In genomic region chr16:64748237-64748636, GRCm38 (mm10) we compare ENCODE assay signal across 8 mouse cellular contexts. TPM values are rescaled to one million over a fixed set of nuclear protein-coding genes. Genes with fewer than 3 reads are reported as not detected.
A peak's percentile ranks its signal among the peaks of the same experiment; 100 is the strongest.
DNase-seq lines count a peak whose midpoint lies in the region; ATAC-seq and TF ChIP-seq lines count a peak whose summit lies in the region.

No protein-coding gene starts in this region.

- H3K4me1 ChIP-seq in forebrain, embryonic 11.5 days (replicated peaks; ENCODE audit: control insufficient read depth, insufficient read depth, low read length), result no peaks in the 10 kb centered on the region
- H3K4me1 ChIP-seq in kidney, postnatal 0 days (replicated peaks; ENCODE audit: insufficient read depth, low read length), result no peaks in the 10 kb centered on the region
- no peaks in the 10 kb centered on the region for H3K4me1 ChIP-seq in liver, embryonic 13.5 days (replicated peaks)

- WGBS in forebrain, embryonic 11.5 days, result 9% methylated on average over 10 of the region's 10 CpGs
- WGBS in kidney, postnatal 0 days, result 8% methylated on average over 10 of the region's 10 CpGs
- 6% methylated on average over 10 of the region's 10 CpGs for WGBS in liver, embryonic 13.5 days (ENCODE audit: insufficient replicate concordance)

- no peaks in the 10 kb centered on the region for H3K36me3 ChIP-seq in forebrain, embryonic 11.5 days (ENCODE audit: control insufficient read depth, insufficient read depth, low read length)
- no peaks in the 10 kb centered on the region for H3K36me3 ChIP-seq in kidney, postnatal 0 days (ENCODE audit: insufficient read depth, low read length)
- H3K36me3 ChIP-seq in liver, embryonic 13.5 days, result no peaks in the 10 kb centered on the region

- ATAC-seq in forebrain, embryonic 11.5 days (replicated peaks; ENCODE audit: low FRiP score), result peak; percentile 42
- no peak for ATAC-seq in kidney, postnatal 0 days (replicated peaks; ENCODE audit: low FRiP score, low read depth)
- no peak for ATAC-seq in liver, embryonic 13.5 days (ENCODE audit: low read depth)

- no peaks in the 10 kb centered on the region for H3K9me3 ChIP-seq in forebrain, embryonic 11.5 days (ENCODE audit: control insufficient read depth, low read length)
- H3K9me3 ChIP-seq in kidney, postnatal 0 days (replicated peaks; ENCODE audit: low read length), result no peaks in the 10 kb centered on the region
- H3K9me3 ChIP-seq in liver, embryonic 13.5 days (replicated peaks), result no peaks in the 10 kb centered on the region

- no peak overlapping the region for H3K9ac ChIP-seq in forebrain, embryonic 11.5 days (ENCODE audit: low read length)
- no peak overlapping the region for H3K9ac ChIP-seq in kidney, postnatal 0 days (ENCODE audit: low read depth, low read length)
- H3K9ac ChIP-seq in liver, embryonic 13.5 days, result no peak overlapping the region

- no peak overlapping the region for H3K4me3 ChIP-seq in forebrain, embryonic 11.5 days (ENCODE audit: low read depth, low read length)
- H3K4me3 ChIP-seq in kidney, postnatal 0 days (replicated peaks; ENCODE audit: low read depth, low read length), result no peak overlapping the region
- H3K4me3 ChIP-seq in liver, embryonic 13.5 days (replicated peaks), result no peak overlapping the region

- no peak overlapping the region for H3K4me2 ChIP-seq in forebrain, embryonic 11.5 days (ENCODE audit: low read depth, low read length, severe bottlenecking)
- no peak overlapping the region for H3K4me2 ChIP-seq in kidney, postnatal 0 days (ENCODE audit: low read length)
- H3K4me2 ChIP-seq in liver, embryonic 13.5 days, result no peak overlapping the region

- peak; percentile 95 for TF ChIP-seq CTCF in kidney, postnatal 0 days (IDR thresholded peaks at IDR 0.05; ENCODE audit: low read depth)

- DNase-seq in 3T3-L1 (ENCODE audit: low read depth, low spot score), result peak; percentile 90
- DNase-seq in CD4-positive, CD25-positive, alpha-beta regulatory T cell, adult 2 months (ENCODE audit: low read depth, low spot score), result peak; percentile 87
- DNase-seq in c-Kit-negative CD71-positive TER-119-positive erythroid progenitor cells, embryonic 14.5 days (ENCODE audit: low read depth, low spot score), result peak; percentile 13
- DNase-seq in forebrain, embryonic 11.5 days (ENCODE audit: low spot score), result peak; percentile 87
- DNase-seq in kidney, postnatal 0 days (ENCODE audit: low spot score), result peak; percentile 85
- peak; percentile 12 for DNase-seq in liver, embryonic 13.5 days
- peak; percentile 59 for DNase-seq in ovary, postnatal 14 days (ENCODE audit: low spot score)
- DNase-seq in thymus, postnatal 36 days, result peak; percentile 54 to 62

- H3K27me3 ChIP-seq in forebrain, embryonic 11.5 days (ENCODE audit: control insufficient read depth, insufficient read depth, low read length), result no peaks in the 10 kb centered on the region
- no peaks in the 10 kb centered on the region for H3K27me3 ChIP-seq in kidney, postnatal 0 days (ENCODE audit: insufficient read depth, low read length)
- H3K27me3 ChIP-seq in liver, embryonic 13.5 days, result no peaks in the 10 kb centered on the region

- no peak overlapping the region for H3K27ac ChIP-seq in forebrain, embryonic 11.5 days (ENCODE audit: low read depth, low read length)
- H3K27ac ChIP-seq in kidney, postnatal 0 days, result no peak overlapping the region
- no peak overlapping the region for H3K27ac ChIP-seq in liver, embryonic 13.5 days

RNA-seq across cellular contexts. Expression of gene 4930453N24Rik, which starts 22.7 kb away (rescaled TPM):
- 28.9 and 33.0 TPM in 2 replicates for polyA plus RNA-seq in forebrain, embryonic 11.5 days (2014; fragmentation: Nextera tagmentation; extraction: Ambion mirVana)
- 24.7 and 26.5 TPM in 2 replicates for polyA plus RNA-seq in kidney, postnatal 0 days (2015; fragmentation: Nextera tagmentation; extraction: Ambion mirVana)
- 11.9 and 13.2 TPM in 2 replicates for polyA plus RNA-seq in liver, embryonic 13.5 days (2015; fragmentation: Nextera tagmentation; extraction: Ambion mirVana)

Comparison
In these comparisons a context has a peak if more than half of its experiments do, and no peak if none do; other contexts are left out.
1. DNase-seq: peak in every context shown above with its lines; median percentile 90 in 3T3-L1; 87 in CD4-positive, CD25-positive, alpha-beta regulatory T cell, adult 2 months; 87 in forebrain, embryonic 11.5 days; 85 in kidney, postnatal 0 days; 59 in ovary, postnatal 14 days; 58 in thymus, postnatal 36 days; 13 in c-Kit-negative CD71-positive TER-119-positive erythroid progenitor cells, embryonic 14.5 days; 12 in liver, embryonic 13.5 days.